Mouse (Mus musculus) c-Kit-positive CD71-negative TER-119-negative erythroid progenitor cells, embryonic 14.5 days (primary cell): ENCODE results near the gene Olfr1181.
"Not testable (repeated sequence)": the region's sequence is repeated elsewhere in the genome, so short reads cannot be mapped to it uniquely, and the experiment has no call there.

Experiments used
- DNase-seq: peaks from one replicate; pipeline ENCODE4 v3.0.0-alpha.2; 2013; ENCODE audit warnings: low read depth

Gene Olfr1181

DNA sequence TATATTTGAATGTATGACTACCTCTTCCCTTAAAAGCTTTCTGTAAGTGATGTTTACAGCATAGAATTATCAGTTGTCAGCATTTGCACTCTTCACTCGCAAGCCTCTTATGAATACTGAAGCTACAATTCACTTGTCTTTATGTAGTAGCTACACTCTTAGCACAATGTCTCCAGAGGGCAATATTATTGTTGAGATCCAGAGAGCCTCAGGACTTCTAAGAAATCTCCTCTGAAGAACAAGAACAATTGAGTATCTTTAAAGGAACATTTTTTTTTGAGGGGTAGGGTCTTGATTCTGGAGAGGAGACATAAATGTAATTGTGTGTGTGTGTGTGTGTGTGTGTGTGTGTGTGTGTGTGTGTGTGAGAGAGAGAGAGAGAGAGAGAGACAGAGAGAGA is at the start of gene Olfr1181:
Gene Olfr1181 (minus strand): TSS at position 101 of the 400 bp plus-strand sequence.
- no peak for DNase-seq

DNA sequence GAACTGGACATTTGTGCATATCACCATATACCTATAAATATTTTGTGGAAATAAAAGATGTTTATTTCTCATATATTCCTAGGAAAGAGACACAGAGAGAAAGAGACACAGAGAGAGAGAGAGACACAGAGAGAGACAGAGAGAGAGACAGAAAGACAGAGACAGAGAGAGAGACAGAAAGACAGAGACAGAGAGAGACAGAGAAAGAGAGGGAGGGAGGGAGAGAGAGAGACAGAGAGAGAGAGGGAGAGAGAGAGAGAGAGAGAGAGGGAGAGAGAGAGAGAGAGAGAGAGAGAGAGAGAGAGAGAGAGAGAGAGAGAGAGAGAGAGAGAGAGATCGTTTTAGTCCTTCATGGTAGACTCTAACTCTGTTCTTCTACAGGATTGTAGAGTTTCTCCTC is 28.6 kb upstream of the Olfr1181 start, which contains the start of gene Olfr1183:
Gene Olfr1183 (plus strand): TSS at position 301 of the 400 bp plus-strand sequence.
- DNase-seq = not testable (repeated sequence)

DNA sequence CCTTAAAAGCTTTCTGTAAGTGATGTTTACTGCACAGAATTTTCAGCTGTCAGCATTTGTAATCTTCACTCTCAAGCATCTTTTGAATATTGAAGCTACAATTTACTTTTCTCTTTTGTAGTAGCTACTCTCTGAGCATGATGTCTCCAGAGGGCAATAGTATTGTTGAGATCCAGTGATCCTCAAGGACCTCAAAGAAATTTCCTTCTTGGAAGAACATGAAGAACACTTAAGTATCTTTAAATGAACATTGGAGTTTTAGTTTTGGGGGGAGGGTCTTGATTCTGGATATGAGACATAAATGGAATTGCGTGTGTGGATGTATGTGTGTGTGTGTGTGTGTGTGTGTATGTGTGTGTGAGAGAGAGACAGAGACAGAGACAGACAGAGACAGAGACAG is 23.1 kb upstream of the Olfr1181 start, which contains the start of gene Gm13757:
Gene Gm13757 (minus strand): TSS at position 101 of the 400 bp plus-strand sequence.
- DNase-seq = no peak

DNA sequence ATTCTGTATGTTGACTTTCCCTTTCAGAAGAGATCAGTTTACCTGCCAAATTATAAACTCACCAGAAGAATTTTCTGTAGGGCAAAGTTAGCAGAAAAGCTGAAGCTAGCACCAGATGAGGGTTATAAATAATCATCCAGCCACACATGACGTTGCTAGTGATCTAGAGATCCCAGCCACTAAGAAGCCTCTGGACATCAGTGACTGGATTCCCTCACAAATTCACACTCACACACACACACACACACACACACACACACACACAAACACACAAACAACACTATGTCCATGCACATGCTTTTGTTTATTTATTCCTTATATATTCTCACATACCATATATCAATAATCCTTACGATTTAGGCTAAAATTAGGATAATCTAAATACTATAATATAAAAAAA is 6.9 kb downstream of the Olfr1181 start, which contains the start of gene Olfr1180:
Gene Olfr1180 (minus strand): TSS at position 101 of the 400 bp plus-strand sequence.
- no peak for DNase-seq

DNA sequence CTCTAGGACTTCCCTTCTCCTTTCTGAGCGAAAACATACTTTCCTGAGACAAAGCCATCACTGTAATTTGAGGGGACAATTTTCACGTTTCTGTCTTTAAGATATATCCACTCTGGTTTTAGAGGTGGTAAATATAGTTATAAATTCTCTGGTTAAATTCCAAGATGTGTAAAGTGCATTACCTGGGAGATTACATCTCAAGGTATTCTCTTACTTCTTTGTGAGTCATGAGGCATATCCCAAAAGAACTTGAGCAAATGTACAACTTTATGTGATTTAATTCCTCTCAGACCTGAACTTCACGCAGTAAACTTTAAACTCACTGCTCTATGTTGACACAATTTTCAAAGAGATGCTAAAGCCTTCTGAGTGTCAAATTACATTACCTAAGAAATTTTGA is 19.6 kb downstream of the Olfr1181 start, which contains the start of gene Olfr1179:
Gene Olfr1179 (minus strand): TSS at position 101 of the 400 bp plus-strand sequence.
- no peak for DNase-seq

DNA sequence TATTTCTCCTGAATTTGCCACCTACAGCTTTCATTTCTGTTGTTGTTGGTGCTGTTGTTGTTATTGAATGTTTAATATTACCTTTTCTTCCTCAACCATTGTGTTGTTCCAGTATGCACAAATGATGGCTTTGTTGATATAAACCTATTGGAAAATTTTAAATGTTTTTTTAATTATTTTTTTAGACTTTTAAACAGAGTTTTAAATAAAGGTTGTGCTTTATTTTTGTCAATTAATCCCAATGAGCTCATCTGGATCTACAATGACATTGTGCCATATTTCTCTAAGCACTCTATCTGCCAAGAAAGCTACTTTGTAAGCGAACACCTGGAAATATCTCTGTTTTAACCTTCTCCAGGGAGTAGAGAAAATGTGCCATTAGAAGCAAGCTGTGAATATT is 39.2 kb downstream of the Olfr1181 start, which contains the start of gene Olfr1178:
Gene Olfr1178 (plus strand): TSS at position 301 of the 400 bp plus-strand sequence.
- DNase-seq = no peak
